Mouse (Mus musculus): ENCODE results near the gene Cnn3. TPM values are rescaled to one million over a fixed set of nuclear protein-coding genes. Genes with fewer than 3 reads are reported as not detected.

The Cnn3 gene
- polyA plus RNA-seq, 1 experiment from 2014 or later = 311 TPM

GRCm38 (mm10) chr3:121396561-121396960 is 29.7 kb upstream of the Cnn3 start:
- Histone ChIP-seq H3K9me3 (replicated peaks; ENCODE audit: control insufficient read depth, low read length, poor library complexity, severe bottlenecking) (no peaks in the 10 kb centered on the region), H3K4me2 (ENCODE audit: low read length) (no peak overlapping the region), H3K4me1 (ENCODE audit: control insufficient read depth, insufficient read depth, low read length) (no peaks in the 10 kb centered on the region), H3K4me3 (ENCODE audit: low read depth, low read length) (no peak overlapping the region), H3K36me3 (ENCODE audit: control insufficient read depth, insufficient read depth, low read length) (no peaks in the 10 kb centered on the region), H3K27me3 (ENCODE audit: control insufficient read depth, insufficient read depth, low read depth, low read length) (no peaks in the 10 kb centered on the region), H3K9ac (ENCODE audit: low read depth, low read length) (no peak overlapping the region), H3K27ac (ENCODE audit: low read length) (no peak overlapping the region)
- no peak for ATAC-seq
- 78% methylated on average over 7 of the region's 7 CpGs for WGBS

- ATAC-seq = no peak
- Histone ChIP-seq H3K4me2 (ENCODE audit: low read length) (no peak overlapping the region), H3K9ac (ENCODE audit: low read depth, low read length) (no peak overlapping the region), H3K9me3 (replicated peaks; ENCODE audit: control insufficient read depth, low read length, poor library complexity, severe bottlenecking) (no peaks in the 10 kb centered on the region), H3K4me3 (ENCODE audit: low read depth, low read length) (no peak overlapping the region), H3K27me3 (ENCODE audit: control insufficient read depth, insufficient read depth, low read depth, low read length) (no peaks in the 10 kb centered on the region), H3K4me1 (ENCODE audit: control insufficient read depth, insufficient read depth, low read length) (no peaks in the 10 kb centered on the region), H3K36me3 (ENCODE audit: control insufficient read depth, insufficient read depth, low read length) (no peaks in the 10 kb centered on the region), H3K27ac (ENCODE audit: low read length) (no peak overlapping the region)
- WGBS = 82% methylated on average over 6 of the region's 6 CpGs
Measured at GRCm38 (mm10) chr3:121397007-121397406, 29.3 kb upstream of the Cnn3 start.

- H3K27ac ChIP-seq (ENCODE audit: low read length) = no peak overlapping the region
- no peaks in the 10 kb centered on the region for H3K27me3 ChIP-seq (ENCODE audit: control insufficient read depth, insufficient read depth, low read depth, low read length)
- no peak overlapping the region for H3K4me2 ChIP-seq (ENCODE audit: low read length)
- H3K9me3 ChIP-seq (replicated peaks; ENCODE audit: control insufficient read depth, low read length, poor library complexity, severe bottlenecking) = no peaks in the 10 kb centered on the region
- H3K9ac ChIP-seq (ENCODE audit: low read depth, low read length) = no peak overlapping the region
- WGBS = 78% methylated on average over 4 of the region's 4 CpGs
- H3K4me1 ChIP-seq (ENCODE audit: control insufficient read depth, insufficient read depth, low read length) = no peaks in the 10 kb centered on the region
- H3K4me3 ChIP-seq (ENCODE audit: low read depth, low read length) = no peak overlapping the region
- no peak for ATAC-seq
- H3K36me3 ChIP-seq (ENCODE audit: control insufficient read depth, insufficient read depth, low read length) = no peaks in the 10 kb centered on the region
Measured at GRCm38 (mm10) chr3:121401384-121401783, 24.9 kb upstream of the Cnn3 start.

- H3K9ac ChIP-seq (ENCODE audit: low read depth, low read length) = no peak overlapping the region
- H3K4me2 ChIP-seq (ENCODE audit: low read length) = no peak overlapping the region
- H3K27me3 ChIP-seq (ENCODE audit: control insufficient read depth, insufficient read depth, low read depth, low read length) = no peaks in the 10 kb centered on the region
- H3K4me3 ChIP-seq (ENCODE audit: low read depth, low read length) = no peak overlapping the region
- WGBS = 86% methylated on average over 6 of the region's 6 CpGs
- no peaks in the 10 kb centered on the region for H3K36me3 ChIP-seq (ENCODE audit: control insufficient read depth, insufficient read depth, low read length)
- ATAC-seq = no peak
- H3K27ac ChIP-seq (ENCODE audit: low read length) = no peak overlapping the region
- no peaks in the 10 kb centered on the region for H3K9me3 ChIP-seq (replicated peaks; ENCODE audit: control insufficient read depth, low read length, poor library complexity, severe bottlenecking)
- no peaks in the 10 kb centered on the region for H3K4me1 ChIP-seq (ENCODE audit: control insufficient read depth, insufficient read depth, low read length)
Measured at GRCm38 (mm10) chr3:121402096-121402495, 24.2 kb upstream of the Cnn3 start.

- H3K36me3 ChIP-seq (ENCODE audit: control insufficient read depth, insufficient read depth, low read length) = no peaks in the 10 kb centered on the region
- ATAC-seq = no peak
- H3K27me3 ChIP-seq (ENCODE audit: control insufficient read depth, insufficient read depth, low read depth, low read length) = no peaks in the 10 kb centered on the region
- H3K27ac ChIP-seq (ENCODE audit: low read length) = no peak overlapping the region
- H3K4me2 ChIP-seq (ENCODE audit: low read length) = no peak overlapping the region
- H3K9ac ChIP-seq (ENCODE audit: low read depth, low read length) = no peak overlapping the region
- no peaks in the 10 kb centered on the region for H3K9me3 ChIP-seq (replicated peaks; ENCODE audit: control insufficient read depth, low read length, poor library complexity, severe bottlenecking)
- H3K4me3 ChIP-seq (ENCODE audit: low read depth, low read length) = no peak overlapping the region
- H3K4me1 ChIP-seq (ENCODE audit: control insufficient read depth, insufficient read depth, low read length) = no peaks in the 10 kb centered on the region
- WGBS = 12% methylated on average over 5 of the region's 5 CpGs
Measured at GRCm38 (mm10) chr3:121403449-121403848, 22.8 kb upstream of the Cnn3 start.

GRCm38 (mm10) chr3:121405101-121405500 is 21.2 kb upstream of the Cnn3 start:
- H3K9ac ChIP-seq (ENCODE audit: low read depth, low read length) = no peak overlapping the region
- H3K4me3 ChIP-seq (ENCODE audit: low read depth, low read length) = no peak overlapping the region
- H3K36me3 ChIP-seq (ENCODE audit: control insufficient read depth, insufficient read depth, low read length) = no peaks in the 10 kb centered on the region
- H3K4me2 ChIP-seq (ENCODE audit: low read length) = no peak overlapping the region
- WGBS = 84% methylated on average over 5 of the region's 5 CpGs
- H3K27me3 ChIP-seq (ENCODE audit: control insufficient read depth, insufficient read depth, low read depth, low read length) = no peaks in the 10 kb centered on the region
- H3K27ac ChIP-seq (ENCODE audit: low read length) = no peak overlapping the region
- H3K9me3 ChIP-seq (replicated peaks; ENCODE audit: control insufficient read depth, low read length, poor library complexity, severe bottlenecking) = no peaks in the 10 kb centered on the region
- no peaks in the 10 kb centered on the region for H3K4me1 ChIP-seq (ENCODE audit: control insufficient read depth, insufficient read depth, low read length)
- no peak for ATAC-seq

GRCm38 (mm10) chr3:121407417-121407816 is 18.9 kb upstream of the Cnn3 start:
- Histone ChIP-seq H3K9ac (ENCODE audit: low read depth, low read length) (no peak overlapping the region), H3K4me2 (ENCODE audit: low read length) (no peak overlapping the region), H3K36me3 (ENCODE audit: control insufficient read depth, insufficient read depth, low read length) (no peaks in the 10 kb centered on the region), H3K27ac (ENCODE audit: low read length) (no peak overlapping the region), H3K4me3 (ENCODE audit: low read depth, low read length) (no peak overlapping the region), H3K4me1 (ENCODE audit: control insufficient read depth, insufficient read depth, low read length) (no peaks in the 10 kb centered on the region), H3K27me3 (ENCODE audit: control insufficient read depth, insufficient read depth, low read depth, low read length) (no peaks in the 10 kb centered on the region), H3K9me3 (replicated peaks; ENCODE audit: control insufficient read depth, low read length, poor library complexity, severe bottlenecking) (no peaks in the 10 kb centered on the region)
- 88% methylated on average over 9 of the region's 9 CpGs for WGBS
- ATAC-seq = no peak

- no peak overlapping the region for H3K4me3 ChIP-seq (ENCODE audit: low read depth, low read length)
- WGBS = 86% methylated on average over 3 of the region's 3 CpGs
- H3K27me3 ChIP-seq (ENCODE audit: control insufficient read depth, insufficient read depth, low read depth, low read length) = no peaks in the 10 kb centered on the region
- no peak overlapping the region for H3K27ac ChIP-seq (ENCODE audit: low read length)
- no peak for ATAC-seq
- no peaks in the 10 kb centered on the region for H3K4me1 ChIP-seq (ENCODE audit: control insufficient read depth, insufficient read depth, low read length)
- no peak overlapping the region for H3K4me2 ChIP-seq (ENCODE audit: low read length)
- H3K36me3 ChIP-seq (ENCODE audit: control insufficient read depth, insufficient read depth, low read length) = no peaks in the 10 kb centered on the region
- H3K9ac ChIP-seq (ENCODE audit: low read depth, low read length) = no peak overlapping the region
- no peaks in the 10 kb centered on the region for H3K9me3 ChIP-seq (replicated peaks; ENCODE audit: control insufficient read depth, low read length, poor library complexity, severe bottlenecking)
Measured at GRCm38 (mm10) chr3:121408386-121408785, 17.9 kb upstream of the Cnn3 start.

GRCm38 (mm10) chr3:121411450-121411849 is 14.8 kb upstream of the Cnn3 start:
- no peak overlapping the region for H3K4me3 ChIP-seq (ENCODE audit: low read depth, low read length)
- no peak overlapping the region for H3K4me2 ChIP-seq (ENCODE audit: low read length)
- no peak overlapping the region for H3K27ac ChIP-seq (ENCODE audit: low read length)
- no peak for ATAC-seq
- no peaks in the 10 kb centered on the region for H3K36me3 ChIP-seq (ENCODE audit: control insufficient read depth, insufficient read depth, low read length)
- no peaks in the 10 kb centered on the region for H3K27me3 ChIP-seq (ENCODE audit: control insufficient read depth, insufficient read depth, low read depth, low read length)
- WGBS = 80% methylated on average over 6 of the region's 6 CpGs
- no peak overlapping the region for H3K9ac ChIP-seq (ENCODE audit: low read depth, low read length)
- H3K9me3 ChIP-seq (replicated peaks; ENCODE audit: control insufficient read depth, low read length, poor library complexity, severe bottlenecking) = no peaks in the 10 kb centered on the region
- no peaks in the 10 kb centered on the region for H3K4me1 ChIP-seq (ENCODE audit: control insufficient read depth, insufficient read depth, low read length)

Measured in midbrain, embryonic 16.5 days (tissue).